Mouse (Mus musculus): ENCODE results near the gene Fndc8. TPM values are rescaled to one million over a fixed set of nuclear protein-coding genes. Genes with fewer than 3 reads are reported as not detected.

Gene Fndc8
- polyA plus RNA-seq, 1 experiment from 2014 or later = 1.1 TPM

DNA sequence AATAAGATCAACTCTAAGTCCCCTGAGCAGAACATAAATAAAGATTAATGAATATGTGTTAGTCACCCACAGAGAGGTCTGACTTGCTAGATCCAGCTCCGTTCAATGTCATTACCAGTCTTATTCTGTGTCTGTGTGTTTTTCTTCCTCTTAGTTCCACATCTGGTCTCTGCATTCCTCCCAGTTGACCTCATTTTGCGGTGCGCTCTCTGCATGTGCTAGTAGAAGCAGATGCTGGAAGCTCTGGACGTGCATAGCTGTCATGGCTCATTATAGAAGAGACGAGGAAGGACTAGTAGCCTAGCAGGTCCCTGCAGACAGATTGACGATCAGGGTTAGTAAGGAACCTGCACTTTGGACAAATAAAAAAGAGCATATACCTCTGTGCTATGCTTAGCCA lies 51.4 kb downstream of the Fndc8 start:
- Histone ChIP-seq H3K9me3 (ENCODE audit: control insufficient read depth, low read length) (no peaks in the 10 kb centered on the region), H3K4me1 (ENCODE audit: control insufficient read depth, insufficient read depth, low read length) (no peaks in the 10 kb centered on the region), H3K4me2 (ENCODE audit: low read depth, low read length) (no peak overlapping the region), H3K4me3 (ENCODE audit: low read depth, low read length) (no peak overlapping the region), H3K27me3 (ENCODE audit: control insufficient read depth, insufficient read depth, low read length) (no peaks in the 10 kb centered on the region), H3K27ac (ENCODE audit: low read depth, low read length) (no peak overlapping the region), H3K36me3 (ENCODE audit: control insufficient read depth, insufficient read depth, low read length) (no peaks in the 10 kb centered on the region), H3K9ac (replicated peaks; ENCODE audit: low read depth, low read length) (no peak overlapping the region)
- WGBS = 56% methylated on average over 6 of the region's 6 CpGs
- ATAC-seq (ENCODE audit: low read depth) = no peak

DNA sequence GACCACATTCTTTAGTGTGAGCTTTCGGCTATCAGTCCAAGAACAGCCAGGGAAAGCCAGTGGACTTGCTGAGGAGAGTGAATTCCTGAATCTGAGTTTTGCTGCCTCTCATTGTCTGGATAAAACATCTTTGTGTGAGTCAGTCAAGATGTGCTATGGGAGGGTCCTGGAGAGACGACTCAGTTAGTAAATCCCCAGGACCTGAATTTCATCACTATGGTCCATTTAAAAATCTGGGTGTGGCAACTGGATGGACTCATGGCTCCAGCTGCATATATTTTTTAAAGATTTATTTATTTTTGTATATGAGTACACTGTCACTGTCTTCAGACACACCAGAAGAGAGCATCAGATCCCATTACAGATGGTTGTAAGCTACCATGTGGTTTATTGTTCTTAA lies 53.7 kb downstream of the Fndc8 start:
- Histone ChIP-seq H3K4me1 (ENCODE audit: control insufficient read depth, insufficient read depth, low read length) (no peaks in the 10 kb centered on the region), H3K4me3 (ENCODE audit: low read depth, low read length) (no peak overlapping the region), H3K27me3 (ENCODE audit: control insufficient read depth, insufficient read depth, low read length) (peaks cover 2% of the 10 kb centered on the region), H3K9ac (replicated peaks; ENCODE audit: low read depth, low read length) (no peak overlapping the region), H3K36me3 (ENCODE audit: control insufficient read depth, insufficient read depth, low read length) (no peaks in the 10 kb centered on the region), H3K4me2 (ENCODE audit: low read depth, low read length) (no peak overlapping the region), H3K27ac (ENCODE audit: low read depth, low read length) (no peak overlapping the region), H3K9me3 (ENCODE audit: control insufficient read depth, low read length) (no peaks in the 10 kb centered on the region)
- 77% methylated on average over 2 of the region's 2 CpGs for WGBS
- ATAC-seq (ENCODE audit: low read depth) = no peak

- Histone ChIP-seq H3K9ac (replicated peaks; ENCODE audit: low read depth, low read length) (no peak overlapping the region), H3K4me2 (ENCODE audit: low read depth, low read length) (no peak overlapping the region), H3K4me1 (ENCODE audit: control insufficient read depth, insufficient read depth, low read length) (no peaks in the 10 kb centered on the region), H3K4me3 (ENCODE audit: low read depth, low read length) (no peak overlapping the region), H3K27me3 (ENCODE audit: control insufficient read depth, insufficient read depth, low read length) (peaks cover 14% of the 10 kb centered on the region), H3K9me3 (ENCODE audit: control insufficient read depth, low read length) (no peaks in the 10 kb centered on the region), H3K36me3 (ENCODE audit: control insufficient read depth, insufficient read depth, low read length) (no peaks in the 10 kb centered on the region), H3K27ac (ENCODE audit: low read depth, low read length) (no peak overlapping the region)
- no peak for ATAC-seq (ENCODE audit: low read depth)
- 48% methylated on average over 4 of the region's 4 CpGs for WGBS
Observed at GRCm38 (mm10) chr11:82947457-82947856, 55.5 kb downstream of the Fndc8 start.

DNA sequence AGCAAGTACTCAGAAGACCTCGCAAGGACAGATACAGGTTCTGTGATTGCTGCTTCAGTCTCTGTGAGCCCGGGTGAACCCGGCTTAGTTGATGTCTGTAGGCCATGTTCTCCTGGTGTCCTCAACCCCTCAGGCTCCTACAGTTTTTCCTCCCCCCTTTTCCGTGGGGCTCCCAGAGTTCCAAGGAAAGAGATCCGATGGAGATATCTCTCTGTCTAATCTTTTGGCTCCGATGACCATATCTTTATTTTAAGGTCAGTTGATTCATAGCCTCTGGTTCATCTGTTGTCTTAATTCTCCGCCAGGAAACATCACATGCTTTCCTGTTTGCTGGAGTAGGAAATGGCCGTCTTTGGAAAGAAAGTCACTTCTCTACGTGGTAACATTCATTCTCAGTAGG lies 57.1 kb downstream of the Fndc8 start:
- H3K4me2 ChIP-seq (ENCODE audit: low read depth, low read length) = no peak overlapping the region
- no peaks in the 10 kb centered on the region for H3K9me3 ChIP-seq (ENCODE audit: control insufficient read depth, low read length)
- H3K4me1 ChIP-seq (ENCODE audit: control insufficient read depth, insufficient read depth, low read length) = no peaks in the 10 kb centered on the region
- no peaks in the 10 kb centered on the region for H3K36me3 ChIP-seq (ENCODE audit: control insufficient read depth, insufficient read depth, low read length)
- ATAC-seq (ENCODE audit: low read depth) = no peak
- WGBS = 87% methylated on average over 9 of the region's 9 CpGs
- H3K27me3 ChIP-seq (ENCODE audit: control insufficient read depth, insufficient read depth, low read length) = peaks cover 18% of the 10 kb centered on the region
- no peak overlapping the region for H3K27ac ChIP-seq (ENCODE audit: low read depth, low read length)
- no peak overlapping the region for H3K9ac ChIP-seq (replicated peaks; ENCODE audit: low read depth, low read length)
- H3K4me3 ChIP-seq (ENCODE audit: low read depth, low read length) = no peak overlapping the region

Other genes starting within 250 kb of the Fndc8 start
- gene Cct6b, start 127.8 kb upstream of the Fndc8 start, polyA plus RNA-seq (2014; fragmentation: Nextera tagmentation; extraction: Ambion mirVana) = 0.33 and 0.44 TPM in 2 replicates
- 29.0 and 31.3 TPM in 2 replicates for gene Zfp830, start 127.8 kb upstream of the Fndc8 start, polyA plus RNA-seq (2014; fragmentation: Nextera tagmentation; extraction: Ambion mirVana)
- 25.4 and 33.8 TPM in 2 replicates for gene Lig3, start 111.0 kb upstream of the Fndc8 start, polyA plus RNA-seq (2014; fragmentation: Nextera tagmentation; extraction: Ambion mirVana)
- 3.9 and 4.8 TPM in 2 replicates for gene Rffl, start 20.9 kb upstream of the Fndc8 start, polyA plus RNA-seq (2014; fragmentation: Nextera tagmentation; extraction: Ambion mirVana)
- gene Rad51d, start 1.5 kb upstream of the Fndc8 start, polyA plus RNA-seq (2014; fragmentation: Nextera tagmentation; extraction: Ambion mirVana) = 13.4 and 14.4 TPM in 2 replicates
- gene Nle1, start 16.3 kb downstream of the Fndc8 start, polyA plus RNA-seq (2014; fragmentation: Nextera tagmentation; extraction: Ambion mirVana) = 21.6 and 24.7 TPM in 2 replicates
- gene Unc45b, start 18.4 kb downstream of the Fndc8 start, polyA plus RNA-seq (2014; fragmentation: Nextera tagmentation; extraction: Ambion mirVana) = 0.92 and 1.2 TPM in 2 replicates
- gene Slfn5, start 59.2 kb downstream of the Fndc8 start, polyA plus RNA-seq (2014; fragmentation: Nextera tagmentation; extraction: Ambion mirVana) = 1.0 and 1.5 TPM in 2 replicates
- gene Slfn9, start 99.7 kb downstream of the Fndc8 start, polyA plus RNA-seq (2014; fragmentation: Nextera tagmentation; extraction: Ambion mirVana) = 0.56 and 1.4 TPM in 2 replicates
- gene Slfn8, start 128.7 kb downstream of the Fndc8 start, polyA plus RNA-seq (2014; fragmentation: Nextera tagmentation; extraction: Ambion mirVana) = 0.07 TPM in 1 of 2 replicates, not detected in the other
- 0.24 and 1.2 TPM in 2 replicates for gene Slfn2, start 173.0 kb downstream of the Fndc8 start, polyA plus RNA-seq (2014; fragmentation: Nextera tagmentation; extraction: Ambion mirVana)
- not detected in 2 replicates for gene Slfn1, start 224.7 kb downstream of the Fndc8 start, polyA plus RNA-seq (2014; fragmentation: Nextera tagmentation; extraction: Ambion mirVana)